Comparison of ENCODE assay signal across 13 mouse cellular contexts in the genomic region with DNA sequence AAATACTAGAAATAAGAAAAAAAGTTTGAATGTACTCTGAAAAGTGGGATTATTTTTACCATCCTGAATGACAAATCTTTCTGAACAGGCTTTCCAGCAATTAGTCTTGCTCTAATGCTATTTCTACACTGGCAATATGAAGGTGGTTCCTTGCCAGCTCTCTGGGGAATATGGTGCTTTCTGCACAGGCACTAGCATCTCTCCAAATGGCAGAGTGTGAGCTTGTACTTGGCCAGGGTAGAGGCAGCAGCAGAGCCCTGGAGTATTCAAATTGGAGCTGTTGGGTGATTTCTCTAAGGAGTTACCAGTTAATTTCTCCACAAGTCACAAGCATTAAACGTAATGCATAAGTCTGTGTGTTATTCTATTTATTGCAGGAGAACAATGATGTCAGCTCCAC.
A peak's percentile ranks its signal among the peaks of the same experiment; 100 is the strongest.
DNase-seq lines count a peak whose midpoint lies in the region; ATAC-seq and TF ChIP-seq lines count a peak whose summit lies in the region.
"Had no signal": no experiment of that assay in that cellular context is flagged by ENCODE, and none has a peak within 500 bp of the region (broad histone marks: within the 10 kb centered on the region; RNA-seq: fewer than 3 reads in every experiment).

No protein-coding gene starts in this region.

- no peak overlapping the region for H3K4me3 ChIP-seq in lung, adult 2 months (replicated peaks; ENCODE audit: extremely low read depth, low read depth, low read length)
- H3K4me3 ChIP-seq: embryonic facial prominence, embryonic 12.5 days; stomach, embryonic 15.5 days had no signal

- DNase-seq in adrenal gland, postnatal 14 days: peak; percentile 40
- no peak for DNase-seq in adrenal gland, postnatal 4 days (ENCODE audit: low spot score in 2 of 2)
- peak; percentile 5 for DNase-seq in lung, postnatal 10 days
- no peak for DNase-seq in lung, adult 2 months
- peak; percentile 49 for DNase-seq in layer of hippocampus, adult 9-10 months (ENCODE audit: low spot score)
- peak; percentile 31 for DNase-seq in right cerebral cortex, postnatal 25 days
- DNase-seq in spleen, adult 18-20 months: no peak
- DNase-seq: adrenal gland, postnatal 25 days; heart, adult 18-20 months had no signal

- 48% methylated on average over 1 of the region's 1 CpGs for WGBS in lung, adult 2 months

- no peak for TF ChIP-seq CTCF in lung, adult 2 months (IDR thresholded peaks at IDR 0.05; ENCODE audit: insufficient read depth, low read length)

- no peak for TF ChIP-seq POLR2A in lung, adult 2 months (IDR thresholded peaks at IDR 0.05; ENCODE audit: borderline replicate concordance, extremely low read depth, low read depth, low read length)

- ATAC-seq in monocyte, adult 5-6 weeks (replicated peaks; ENCODE audit: insufficient number of reproducible peaks, low FRiP score, low TSS enrichment, poor library complexity, severe bottlenecking): no peak
- ATAC-seq: midbrain, embryonic 16.5 days had no signal

- H3K4me1 ChIP-seq in lung, adult 2 months (ENCODE audit: control insufficient read depth, insufficient read depth, low read length): no peaks in the 10 kb centered on the region
- H3K4me1 ChIP-seq: embryonic facial prominence, embryonic 12.5 days; stomach, embryonic 15.5 days had no signal

Comparison
In these comparisons a context has a peak if more than half of its experiments do, and no peak if none do; other contexts are left out.
1. DNase-seq: peak in adrenal gland, postnatal 14 days (single experiment), lung, postnatal 10 days (single experiment), layer of hippocampus, adult 9-10 months (single experiment) and right cerebral cortex, postnatal 25 days (single experiment); none in adrenal gland, postnatal 4 days (0 of 2), lung, adult 2 months (single experiment) and spleen, adult 18-20 months (0 of 2).